11 mouse cellular contexts compared by ENCODE assay signal in the genomic region with DNA sequence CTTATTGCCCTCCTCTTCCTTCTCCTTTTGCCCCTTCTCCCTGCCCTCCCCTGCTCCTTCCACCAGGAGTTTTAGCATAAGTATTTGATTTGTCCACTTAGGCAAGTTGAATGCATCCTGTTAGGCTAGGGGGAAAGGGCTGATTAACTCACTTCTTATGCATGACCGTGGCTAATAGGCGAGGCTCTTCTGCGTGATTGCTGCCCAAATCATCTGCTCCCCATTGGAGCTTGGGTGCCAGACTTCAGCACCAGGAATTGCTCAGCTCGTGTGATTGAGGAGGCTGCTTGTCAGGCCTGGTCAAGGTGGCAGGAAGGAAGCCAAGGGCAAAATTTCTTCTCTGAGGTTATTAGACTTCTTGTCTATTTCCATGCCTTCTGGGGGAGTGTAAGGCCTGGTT. TPM values are rescaled to one million over a fixed set of nuclear protein-coding genes. Genes with fewer than 3 reads are reported as not detected.
DNase-seq lines count a peak whose midpoint lies in the region; ATAC-seq and TF ChIP-seq lines count a peak whose summit lies in the region.
"Had no signal": no experiment of that assay in that cellular context is flagged by ENCODE, and none has a peak within 500 bp of the region (broad histone marks: within the 10 kb centered on the region; RNA-seq: fewer than 3 reads in every experiment).

No protein-coding gene starts in this region.

- H3K4me2 ChIP-seq in forebrain, embryonic 15.5 days (replicated peaks): no peak overlapping the region
- H3K4me2 ChIP-seq in forebrain, postnatal 0 days (ENCODE audit: low read depth): no peak overlapping the region
- H3K4me2 ChIP-seq in embryonic facial prominence, embryonic 14.5 days (ENCODE audit: low read depth, low read length): no peak overlapping the region

- WGBS in forebrain, embryonic 15.5 days: 13% methylated on average over 4 of the region's 4 CpGs
- 10% methylated on average over 4 of the region's 4 CpGs for WGBS in forebrain, postnatal 0 days
- WGBS in embryonic facial prominence, embryonic 14.5 days: 22% methylated on average over 4 of the region's 4 CpGs

- DNase-seq in forebrain, postnatal 0 days: no peak
- DNase-seq in kidney, adult 9 months: peak; percentile 37
- no peak for DNase-seq in kidney, adult 8-10 months
- DNase-seq in ES-CJ7 (ENCODE audit: low read depth, low spot score): peak; percentile 66
- peak; percentile 29 for DNase-seq in embryonic facial prominence, embryonic 14.5 days (ENCODE audit: low spot score)
- no peak for DNase-seq in thymus, postnatal 25 days
- DNase-seq: layer of hippocampus, postnatal 36 days; midbrain, embryonic 14.5 days; thymus, adult 18-20 months had no signal

- peaks cover 63% of the 10 kb centered on the region for H3K4me1 ChIP-seq in forebrain, embryonic 15.5 days
- H3K4me1 ChIP-seq in forebrain, postnatal 0 days (ENCODE audit: insufficient read depth): peaks cover 16% of the 10 kb centered on the region
- H3K4me1 ChIP-seq in embryonic facial prominence, embryonic 14.5 days (ENCODE audit: control insufficient read depth, insufficient read depth, low read length): peaks cover 44% of the 10 kb centered on the region

- peak overlapping the region; percentile 55 for H3K27ac ChIP-seq in forebrain, embryonic 15.5 days (replicated peaks)
- H3K27ac ChIP-seq in forebrain, postnatal 0 days (ENCODE audit: low read depth, low read length): no peak overlapping the region
- H3K27ac ChIP-seq in embryonic facial prominence, embryonic 14.5 days (replicated peaks; ENCODE audit: low read depth, low read length): 0 out of 2 replicates have a peak overlapping the region, but pooled peaks have one; percentile 25
- H3K27ac ChIP-seq: liver, embryonic 14.5 days had no signal

- H3K9me3 ChIP-seq in forebrain, embryonic 15.5 days: no peaks in the 10 kb centered on the region
- H3K9me3 ChIP-seq in forebrain, postnatal 0 days (ENCODE audit: low read length): no peaks in the 10 kb centered on the region
- H3K9me3 ChIP-seq in embryonic facial prominence, embryonic 14.5 days (ENCODE audit: control insufficient read depth, low read length): no peaks in the 10 kb centered on the region

- H3K27me3 ChIP-seq in forebrain, embryonic 15.5 days: no peaks in the 10 kb centered on the region
- H3K27me3 ChIP-seq in forebrain, postnatal 0 days (ENCODE audit: insufficient read depth, low read length): no peaks in the 10 kb centered on the region
- no peaks in the 10 kb centered on the region for H3K27me3 ChIP-seq in embryonic facial prominence, embryonic 14.5 days (replicated peaks; ENCODE audit: control insufficient read depth, insufficient read depth, low read length)

- H3K36me3 ChIP-seq in forebrain, embryonic 15.5 days: no peaks in the 10 kb centered on the region
- H3K36me3 ChIP-seq in forebrain, postnatal 0 days (ENCODE audit: insufficient read depth): peaks cover 7% of the 10 kb centered on the region; the same call in 1 of the 2 replicates
- peaks cover 12% of the 10 kb centered on the region for H3K36me3 ChIP-seq in embryonic facial prominence, embryonic 14.5 days (ENCODE audit: control insufficient read depth, insufficient read depth, low read length)

- no peak for TF ChIP-seq CTCF in forebrain, postnatal 0 days (IDR thresholded peaks at IDR 0.05; ENCODE audit: low read depth)

- no peak overlapping the region for H3K4me3 ChIP-seq in forebrain, embryonic 15.5 days
- no peak overlapping the region for H3K4me3 ChIP-seq in forebrain, postnatal 0 days (ENCODE audit: low read depth, low read length)
- no peak overlapping the region for H3K4me3 ChIP-seq in embryonic facial prominence, embryonic 14.5 days (ENCODE audit: low read depth, low read length)

- no peak overlapping the region for H3K9ac ChIP-seq in forebrain, embryonic 15.5 days (replicated peaks)
- H3K9ac ChIP-seq in forebrain, postnatal 0 days: no peak overlapping the region
- no peak overlapping the region for H3K9ac ChIP-seq in embryonic facial prominence, embryonic 14.5 days (ENCODE audit: low read depth, low read length)
- H3K9ac ChIP-seq: liver, embryonic 14.5 days had no signal

- ATAC-seq in forebrain, embryonic 15.5 days (replicated peaks): no peak
- no peak for ATAC-seq in forebrain, postnatal 0 days
- ATAC-seq in embryonic facial prominence, embryonic 14.5 days (ENCODE audit: low read depth): no peak

RNA-seq across cellular contexts. Expression of gene Anp32a, which starts 19.8 kb away (rescaled TPM):
- 168 and 174 TPM in 2 replicates for polyA plus RNA-seq in forebrain, embryonic 15.5 days (2015; fragmentation: Nextera tagmentation; extraction: Ambion mirVana)
- total RNA-seq in forebrain, postnatal 0 days (2014; rRNA removed): 130 and 140 TPM in 2 replicates
- polyA plus RNA-seq in forebrain, postnatal 0 days (2015; fragmentation: Nextera tagmentation; extraction: Ambion mirVana): 96.1 and 110 TPM in 2 replicates
- polyA plus RNA-seq in embryonic facial prominence, embryonic 14.5 days (2014; fragmentation: Nextera tagmentation; extraction: Ambion mirVana): 107 and 112 TPM in 2 replicates

Comparison
In these comparisons a context has a peak if more than half of its experiments do, and no peak if none do; other contexts are left out.
1. DNase-seq: peak in kidney, adult 9 months (single experiment), ES-CJ7 (single experiment) and embryonic facial prominence, embryonic 14.5 days (single experiment); none in forebrain, postnatal 0 days (single experiment), kidney, adult 8-10 months (0 of 2) and thymus, postnatal 25 days (single experiment).